Mouse (Mus musculus) bone marrow macrophage, adult 2 months (primary cell): ENCODE results near the gene Ccdc155.

Experiments
- CTCF ChIP-seq: IDR thresholded peaks from 2 replicates; pipeline ENCODE4 v1.5.1; 2012; ENCODE audit warnings: low read depth, mild to moderate bottlenecking, low read length, moderate library complexity
- POLR2A ChIP-seq: IDR thresholded peaks from 2 replicates; pipeline ENCODE4 v1.6.1; 2012; ENCODE audit warnings: mild to moderate bottlenecking, low read depth, low read length, borderline replicate concordance

- no peak for TF ChIP-seq CTCF
- TF ChIP-seq POLR2A: no peak
Observed at GRCm38 (mm10) chr7:45181540-45181939, 23.2 kb downstream of the Ccdc155 start.
